Mouse (Mus musculus) liver, embryonic 11.5 days (tissue): ENCODE measurements around the gene Cacna1g. TPM values are rescaled to one million over a fixed set of nuclear protein-coding genes. Genes with fewer than 3 reads are reported as not detected.

Source experiments
- ATAC-seq: fragments of 200-750 bp; cut with Nextera tagmentation; replicated peaks from 2 replicates; pipeline ENCODE4 v1.8.0; 2017; ENCODE audit warnings: moderate number of reproducible peaks, mild to moderate bottlenecking, moderate TSS enrichment, moderate library complexity; ENCODE audit not compliant: low FRiP score
- DNase-seq: peaks from one replicate; pipeline ENCODE4 v3.0.0-alpha.2; 2017; ENCODE audit warnings: low spot score
- H3K27ac ChIP-seq: fragments of 300-500 bp; sonication (generic); 2 replicates; pipeline ENCODE4 v1.5.1; 2014; ENCODE audit warnings: mild to moderate bottlenecking, low read depth, low read length, control low read depth
- H3K27me3 ChIP-seq: fragments of 300-500 bp; sonication (generic); replicated peaks from 2 replicates; pipeline ENCODE4 v1.6.1; 2014; ENCODE audit warnings: low read length, mixed read lengths; ENCODE audit not compliant: control insufficient read depth, insufficient read depth
- H3K36me3 ChIP-seq: fragments of 300-500 bp; sonication (generic); 2 replicates; pipeline ENCODE4 v1.6.1; 2014; ENCODE audit warnings: mild to moderate bottlenecking, low read length, moderate library complexity, mixed read lengths; ENCODE audit not compliant: control insufficient read depth, insufficient read depth
- H3K4me1 ChIP-seq: fragments of 300-500 bp; sonication (generic); replicated peaks from 2 replicates; pipeline ENCODE4 v1.6.1; 2014; ENCODE audit warnings: low read length, mixed read lengths; ENCODE audit not compliant: control insufficient read depth, insufficient read depth
- H3K4me2 ChIP-seq: fragments of 300-500 bp; sonication (generic); 2 replicates; pipeline ENCODE4 v1.6.1; 2014; ENCODE audit warnings: mild to moderate bottlenecking, control low read depth, moderate library complexity
- H3K4me3 ChIP-seq: fragments of 300-500 bp; sonication (generic); 2 replicates; pipeline ENCODE4 v1.5.1; 2014; ENCODE audit warnings: low read depth, low read length, control low read depth
- H3K9ac ChIP-seq: fragments of 300-500 bp; sonication (generic); 2 replicates; pipeline ENCODE4 v1.6.1; 2014; ENCODE audit warnings: low read depth, low read length, control low read depth
- H3K9me3 ChIP-seq: fragments of 300-500 bp; sonication (generic); 2 replicates; pipeline ENCODE4 v1.6.1; 2016; ENCODE audit warnings: low read length, inconsistent platforms, mixed read lengths; ENCODE audit not compliant: control insufficient read depth
- WGBS: fragments of 180-500 bp; shearing (Covaris S2); extraction: QIAGEN DNeasy Blood & Tissue Kit; methylation state at CpG from one replicate; pipeline ENCODE4 v1.1.7; 2014; 5-methylcytosine and 5-hydroxymethylcytosine counted together
- polyA plus RNA-seq: library from polyadenylated mRNA; unstranded; fragments of >200 nt; fragmentation: Nextera tagmentation; extraction: Ambion mirVana; gene quantifications from 2 replicates; pipeline ENCODE4 v1.2.1, GENCODE M21; 2014

Cacna1g gene
- polyA plus RNA-seq, 1 experiment from 2014 or later = 2.7 TPM

DNA sequence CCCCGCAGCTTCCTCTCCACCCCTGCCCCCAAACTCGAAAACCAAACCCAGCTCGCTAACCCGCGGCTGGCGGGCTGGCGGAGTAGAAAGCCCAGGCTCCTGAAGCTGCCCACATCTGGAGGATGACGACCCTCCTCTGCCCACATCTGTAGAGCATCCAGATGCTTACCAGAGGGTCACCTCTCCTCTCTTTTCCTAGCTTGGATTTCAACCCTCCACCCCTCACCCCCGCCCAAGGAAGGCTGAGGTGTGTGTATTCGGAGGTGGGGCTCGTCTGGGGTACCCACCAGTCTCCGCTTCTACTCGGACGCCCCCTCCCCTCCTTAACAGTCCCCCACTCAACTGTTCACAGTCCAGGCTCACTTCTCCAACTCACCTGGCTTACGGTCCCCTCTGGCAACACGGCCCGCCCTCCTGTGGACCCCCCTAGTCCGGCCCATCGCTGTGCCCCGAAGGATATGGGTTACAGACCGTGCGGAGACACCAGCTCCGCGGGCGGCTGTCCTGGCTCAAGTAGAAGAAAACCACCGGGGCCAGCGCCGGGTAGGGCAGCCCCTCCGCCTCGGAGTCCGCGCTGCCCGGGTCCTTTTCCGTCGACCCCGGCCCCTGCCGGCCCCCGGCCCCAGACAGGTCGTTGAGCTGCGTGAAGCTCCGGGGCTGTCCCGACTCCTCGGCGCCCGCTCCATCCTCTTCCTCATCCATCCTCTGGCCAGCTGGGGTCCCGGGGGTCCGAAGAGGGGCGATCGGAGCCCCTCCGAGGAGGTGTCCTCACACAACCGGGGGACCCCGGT lies 887 bp downstream of the Cacna1g start:
- Histone ChIP-seq H3K27ac (no peak overlapping the region), H3K4me3 (peak overlapping the region; percentile 57), H3K27me3 (peaks cover 82% of the 10 kb centered on the region), H3K36me3 (no peaks in the 10 kb centered on the region), H3K4me2 (peak overlapping the region; percentile 65), H3K9me3 (no peaks in the 10 kb centered on the region), H3K4me1 (peaks cover 8% of the 10 kb centered on the region), H3K9ac (peak overlapping the region; percentile 38; the same call in 1 of the 2 replicates)
- 3% methylated on average over 52 of the region's 52 CpGs for WGBS
- no peak; the same call in 1 of the 2 replicates for ATAC-seq
- peak; percentile 42 for DNase-seq

DNA sequence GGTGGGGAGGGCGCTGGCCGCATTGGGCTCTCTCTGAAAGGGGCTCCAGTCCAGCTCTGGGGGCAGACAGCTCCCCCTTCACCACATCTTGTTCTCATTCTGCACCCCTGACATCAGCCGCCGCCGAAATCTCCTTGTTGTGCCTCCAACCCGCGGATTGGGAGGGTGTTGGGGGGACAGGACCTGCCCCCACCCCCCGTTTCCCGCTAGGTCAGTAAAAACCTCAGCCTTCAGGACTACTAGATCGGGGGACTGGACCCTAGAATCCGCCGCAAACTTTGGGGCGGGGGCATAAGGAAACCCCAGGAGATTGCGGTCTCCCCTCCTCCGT lies 1.4 kb downstream of the Cacna1g start:
- 2% methylated on average over 15 of the region's 15 CpGs for WGBS
- peaks cover 78% of the 10 kb centered on the region for H3K27me3 ChIP-seq
- H3K4me2 ChIP-seq = peak overlapping the region; percentile 65

DNA sequence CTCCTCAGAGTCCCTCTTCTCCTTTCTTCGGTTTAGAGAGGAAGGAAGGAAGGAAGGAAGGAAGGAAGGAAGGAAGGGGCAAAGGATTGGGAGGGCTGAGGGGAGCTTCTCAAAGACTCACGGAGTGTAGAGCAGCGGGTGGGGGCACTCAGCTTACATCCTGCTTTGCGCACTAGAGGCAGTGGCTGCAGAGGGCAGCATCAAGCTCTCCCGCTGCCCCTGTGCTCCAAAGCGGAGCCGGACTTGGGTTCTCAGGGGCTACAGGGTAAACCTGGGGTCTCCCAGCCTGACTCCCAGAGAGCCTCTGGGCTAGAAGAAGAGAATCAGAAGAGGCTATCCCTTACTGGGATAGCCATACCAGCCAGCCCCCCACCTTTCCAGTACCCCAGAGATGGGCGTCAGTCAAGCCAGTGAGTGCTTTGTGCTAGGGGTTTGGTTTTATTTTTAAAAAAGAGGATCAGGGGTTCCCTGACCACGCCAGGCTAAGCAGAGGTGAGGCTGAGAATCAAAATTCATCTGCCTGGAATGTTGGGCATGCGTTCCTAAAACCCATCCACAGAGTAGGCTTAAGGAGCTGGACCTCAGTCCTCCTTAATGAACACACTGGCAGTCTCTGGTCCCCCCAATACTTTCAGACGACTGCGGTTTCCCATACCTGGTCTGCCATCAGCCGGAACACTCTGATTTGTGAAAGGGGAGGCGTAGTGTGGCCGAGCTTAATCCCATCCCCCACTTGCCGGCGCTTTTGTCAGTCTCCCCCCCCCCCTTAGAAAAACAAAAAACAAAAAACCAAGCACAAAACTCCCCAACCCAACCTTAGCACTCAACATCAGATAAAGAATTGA lies 2.0 kb downstream of the Cacna1g start:
- Histone ChIP-seq H3K4me1 (peaks cover 11% of the 10 kb centered on the region), H3K4me3 (peak overlapping the region; percentile 57), H3K9me3 (no peaks in the 10 kb centered on the region), H3K4me2 (peak overlapping the region; percentile 65), H3K36me3 (no peaks in the 10 kb centered on the region), H3K27ac (no peak overlapping the region), H3K9ac (no peak overlapping the region), H3K27me3 (peaks cover 72% of the 10 kb centered on the region)
- DNase-seq (no peak), ATAC-seq (no peak)
- WGBS = 3% methylated on average over 17 of the region's 17 CpGs

More for the DNA sequence above, 1.4 kb downstream of the Cacna1g start:
- no peak overlapping the region for H3K27ac ChIP-seq
- H3K9ac ChIP-seq = no peak overlapping the region
- H3K4me1 ChIP-seq = peaks cover 11% of the 10 kb centered on the region
- H3K4me3 ChIP-seq = peak overlapping the region; percentile 57
- H3K9me3 ChIP-seq = no peaks in the 10 kb centered on the region
- ATAC-seq = no peak
- H3K36me3 ChIP-seq = no peaks in the 10 kb centered on the region
- no peak for DNase-seq

DNA sequence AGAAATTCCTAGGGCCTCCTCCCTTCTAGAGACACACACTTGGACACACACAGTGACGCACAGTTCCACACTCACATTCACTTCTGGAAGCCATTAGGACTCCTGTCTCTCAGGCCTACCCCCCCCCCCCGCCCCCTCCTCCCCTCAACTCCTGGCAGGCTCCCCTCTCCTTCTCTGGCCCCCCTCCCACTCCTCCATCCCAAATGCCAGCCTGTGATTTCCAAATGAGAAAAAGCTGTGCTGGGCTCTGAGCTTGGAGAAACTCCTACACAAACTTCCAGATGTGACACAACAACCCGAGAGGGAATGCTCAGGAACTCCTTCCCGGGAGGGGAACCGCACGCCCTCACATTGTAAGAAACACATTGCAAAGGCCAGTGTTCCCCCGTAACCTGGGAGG lies 3.6 kb downstream of the Cacna1g start:
- no peak for ATAC-seq
- Histone ChIP-seq H3K9me3 (no peaks in the 10 kb centered on the region), H3K4me2 (no peak overlapping the region), H3K4me3 (no peak overlapping the region), H3K36me3 (no peaks in the 10 kb centered on the region), H3K4me1 (peaks cover 11% of the 10 kb centered on the region), H3K27ac (no peak overlapping the region), H3K27me3 (peaks cover 59% of the 10 kb centered on the region), H3K9ac (no peak overlapping the region)
- no peak for DNase-seq
- 50% methylated on average over 7 of the region's 7 CpGs for WGBS

DNA sequence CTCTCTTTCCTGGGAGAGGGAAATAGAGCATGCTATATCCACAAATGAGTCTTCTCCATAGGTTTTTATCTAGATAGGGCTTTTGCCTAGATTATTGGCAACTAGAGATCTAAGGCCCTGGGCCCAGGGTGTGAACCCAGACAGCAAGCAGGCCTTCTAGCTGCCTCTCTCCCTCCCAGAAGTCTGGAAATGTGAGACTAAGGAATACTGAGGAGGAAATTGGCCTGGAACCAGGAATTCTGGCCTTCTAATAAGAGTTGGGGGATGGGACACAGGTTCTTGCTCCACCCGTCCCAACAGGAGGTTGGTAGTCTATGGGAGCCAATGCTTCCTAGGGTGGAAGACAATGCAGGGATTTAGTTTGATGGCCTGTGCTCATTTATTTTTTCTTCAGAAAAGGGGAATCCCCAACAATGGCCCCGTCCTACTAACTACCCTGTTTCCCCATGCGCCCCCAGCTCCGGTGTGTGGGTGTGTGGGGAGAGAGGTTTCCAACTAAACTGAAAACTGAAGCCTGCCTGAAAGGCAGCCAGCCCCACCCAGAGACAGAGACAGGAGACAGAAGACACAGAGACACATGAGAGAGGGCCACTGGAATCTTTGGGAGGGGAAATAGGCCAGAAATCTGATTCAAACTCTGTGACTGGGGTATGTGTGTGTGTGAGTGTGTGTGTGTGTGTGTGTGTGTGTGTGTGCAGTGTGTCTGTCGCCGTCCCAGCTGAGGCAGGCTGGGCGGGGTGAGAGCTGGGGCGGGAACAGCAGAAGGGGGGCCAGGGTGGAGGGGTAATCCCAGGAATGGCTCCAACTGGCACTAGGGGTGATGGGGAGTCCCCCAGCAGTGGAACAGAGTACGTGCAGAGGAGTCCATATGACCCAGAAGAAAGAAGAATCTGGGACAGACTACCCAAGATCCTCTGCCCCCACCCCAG lies 4.6 kb downstream of the Cacna1g start:
- H3K4me3 ChIP-seq = no peak overlapping the region
- no peak overlapping the region for H3K4me2 ChIP-seq
- no peaks in the 10 kb centered on the region for H3K36me3 ChIP-seq
- peak overlapping the region; percentile 3 for H3K27ac ChIP-seq
- H3K4me1 ChIP-seq = peaks cover 11% of the 10 kb centered on the region
- H3K27me3 ChIP-seq = peaks cover 50% of the 10 kb centered on the region
- no peak overlapping the region for H3K9ac ChIP-seq
- ATAC-seq = no peak
- DNase-seq = no peak
- 51% methylated on average over 9 of the region's 9 CpGs for WGBS
- no peaks in the 10 kb centered on the region for H3K9me3 ChIP-seq

DNA sequence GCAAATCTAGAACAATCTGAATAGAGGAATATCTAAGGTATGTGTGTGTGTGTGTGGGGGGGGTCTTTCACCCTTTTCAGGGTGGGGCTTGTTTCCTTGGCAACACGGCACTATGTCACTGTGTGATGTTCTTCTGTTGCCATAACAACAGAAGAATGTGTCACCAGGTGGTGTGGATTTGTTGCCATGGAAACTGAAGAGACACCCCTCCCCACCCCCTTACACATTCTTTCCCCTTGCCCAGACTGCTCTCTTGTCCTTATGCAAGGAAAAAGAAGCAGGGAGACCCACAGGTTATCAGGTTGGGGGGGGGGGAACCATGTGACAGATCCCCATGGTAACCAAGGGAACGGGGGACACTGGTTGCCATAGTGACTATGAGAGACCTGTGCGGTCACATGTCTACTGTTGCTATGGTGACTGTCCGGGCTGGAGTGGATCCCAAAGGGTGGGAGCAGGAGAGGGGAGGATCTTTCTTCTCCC lies 5.4 kb downstream of the Cacna1g start:
- no peak overlapping the region for H3K4me2 ChIP-seq
- DNase-seq = no peak

DNA sequence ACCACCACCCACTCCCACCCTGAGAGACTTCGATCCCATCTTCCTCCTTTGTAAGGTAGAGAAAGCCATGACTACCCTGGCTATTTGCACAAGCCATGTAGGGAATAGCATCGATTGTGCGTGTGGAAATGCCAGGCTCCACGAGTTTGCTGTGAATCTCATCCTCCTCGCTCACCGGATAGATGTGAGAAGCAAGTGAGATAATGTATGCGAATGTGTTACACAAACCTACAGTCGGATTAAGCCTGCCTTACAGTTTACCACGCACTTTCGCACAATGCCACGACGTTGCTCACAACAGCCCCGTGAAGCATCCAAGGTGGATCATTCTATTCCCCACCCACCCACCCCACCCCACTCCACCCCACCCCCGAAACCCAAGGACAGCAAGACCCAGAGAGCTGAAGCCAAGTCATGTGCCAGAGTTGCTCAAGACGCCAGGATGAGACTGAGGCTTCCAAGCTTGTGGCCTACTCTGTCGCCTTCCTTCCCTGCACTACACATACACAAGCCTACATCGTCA lies 7.6 kb downstream of the Cacna1g start:
- whole genome bisulfite sequencing = 84% methylated on average over 17 of the region's 17 CpGs
- Histone ChIP-seq H3K9me3 (no peaks in the 10 kb centered on the region), H3K27me3 (peaks cover 20% of the 10 kb centered on the region), H3K9ac (no peak overlapping the region), H3K36me3 (no peaks in the 10 kb centered on the region), H3K4me3 (no peak overlapping the region), H3K27ac (no peak overlapping the region), H3K4me1 (peaks cover 4% of the 10 kb centered on the region), H3K4me2 (no peak overlapping the region)
- ATAC-seq (no peak), DNase-seq (no peak)

More for the DNA sequence above, 5.4 kb downstream of the Cacna1g start:
- 33% methylated on average over 4 of the region's 4 CpGs for WGBS
- Histone ChIP-seq H3K9me3 (no peaks in the 10 kb centered on the region), H3K27ac (no peak overlapping the region), H3K4me1 (peaks cover 9% of the 10 kb centered on the region), H3K27me3 (peaks cover 43% of the 10 kb centered on the region), H3K4me3 (no peak overlapping the region), H3K9ac (no peak overlapping the region), H3K36me3 (no peaks in the 10 kb centered on the region)
- ATAC-seq = no peak

DNA sequence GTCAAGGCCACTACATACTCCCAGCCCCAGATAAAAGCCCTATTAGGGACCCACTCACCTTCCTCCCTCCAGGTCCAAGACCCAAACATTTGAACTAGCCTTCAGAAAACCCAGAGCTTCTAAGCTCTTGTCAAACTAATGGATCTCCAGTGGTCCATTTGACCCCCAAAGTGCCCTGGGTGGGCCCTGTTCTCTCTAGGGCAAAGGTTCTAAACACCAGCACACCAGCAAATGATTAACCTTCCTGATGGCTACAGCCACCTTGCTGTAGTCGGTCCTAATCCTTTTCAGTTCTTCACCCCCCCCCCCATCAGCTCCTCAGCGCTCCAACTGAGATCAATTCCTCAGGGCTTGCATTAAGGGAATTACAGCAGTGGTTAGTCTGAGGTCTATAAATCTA lies 9.8 kb downstream of the Cacna1g start:
- Histone ChIP-seq H3K9me3 (no peaks in the 10 kb centered on the region), H3K27ac (no peak overlapping the region), H3K36me3 (no peaks in the 10 kb centered on the region), H3K9ac (no peak overlapping the region), H3K27me3 (peaks cover 7% of the 10 kb centered on the region; the same call in 1 of the 2 replicates), H3K4me1 (peaks cover 4% of the 10 kb centered on the region), H3K4me3 (no peak overlapping the region), H3K4me2 (no peak overlapping the region)
- 36% methylated on average over 2 of the region's 2 CpGs for whole genome bisulfite sequencing
- DNase-seq (no peak), ATAC-seq (no peak)
